Mouse (Mus musculus): ENCODE results near the gene 1700017D01Rik. TPM values are rescaled to one million over a fixed set of nuclear protein-coding genes. Genes with fewer than 3 reads are reported as not detected.

The 1700017D01Rik gene
- polyA plus RNA-seq (2012; rRNA removed), result not detected in 2 replicates

GRCm38 (mm10) chr19:11130776-11131175, at the start of gene 1700017D01Rik:
Gene 1700017D01Rik (minus strand): TSS chr19:11130876.

GRCm38 (mm10) chr19:11165172-11165571, 34.5 kb upstream of the 1700017D01Rik start, which contains the start of gene 1700025F22Rik:
Gene 1700025F22Rik (minus strand): TSS chr19:11165320.

GRCm38 (mm10) chr19:11080934-11081333, 49.7 kb downstream of the 1700017D01Rik start, which contains the start of gene Ms4a8a:
Gene Ms4a8a (minus strand): TSS chr19:11081102.

Other genes with a start within 250 kb of the 1700017D01Rik start
- gene Tmem109, start 248.9 kb downstream of the 1700017D01Rik start, polyA plus RNA-seq (2012; rRNA removed), result 76.2 and 84.3 TPM in 2 replicates
- 180 and 181 TPM in 2 replicates for gene Prpf19, start 235.6 kb downstream of the 1700017D01Rik start, polyA plus RNA-seq (2012; rRNA removed)
- gene Zp1, start 210.2 kb downstream of the 1700017D01Rik start, polyA plus RNA-seq (2012; rRNA removed), result 0.64 and 0.81 TPM in 2 replicates
- gene Ptgdr2, start 193.7 kb downstream of the 1700017D01Rik start, polyA plus RNA-seq (2012; rRNA removed), result 0.24 and 0.59 TPM in 2 replicates
- gene Ccdc86, start 181.6 kb downstream of the 1700017D01Rik start, polyA plus RNA-seq (2012; rRNA removed), result 3.9 and 5.6 TPM in 2 replicates
- gene Ms4a10, start 156.2 kb downstream of the 1700017D01Rik start, polyA plus RNA-seq (2012; rRNA removed), result 2.8 and 3.0 TPM in 2 replicates
- 0.06 and 0.16 TPM in 2 replicates for gene Ms4a15, start 137.6 kb downstream of the 1700017D01Rik start, polyA plus RNA-seq (2012; rRNA removed)
- 0.22 and 0.61 TPM in 2 replicates for gene Ms4a18, start 112.8 kb downstream of the 1700017D01Rik start, polyA plus RNA-seq (2012; rRNA removed)
- 591 and 756 TPM in 2 replicates for gene Ms4a8a, start 49.8 kb downstream of the 1700017D01Rik start, polyA plus RNA-seq (2012; rRNA removed)
- gene 1700025F22Rik, start 34.4 kb upstream of the 1700017D01Rik start, polyA plus RNA-seq (2012; rRNA removed), result not detected in 2 replicates
- gene Ms4a13, start 65.9 kb upstream of the 1700017D01Rik start, polyA plus RNA-seq (2012; rRNA removed), result not detected in 2 replicates
- gene Ms4a12, start 101.6 kb upstream of the 1700017D01Rik start, polyA plus RNA-seq (2012; rRNA removed), result 6.3 and 6.6 TPM in 2 replicates
- gene Ms4a1, start 135.4 kb upstream of the 1700017D01Rik start, polyA plus RNA-seq (2012; rRNA removed), result 0.20 and 0.52 TPM in 2 replicates
- not detected in 2 replicates for gene Ms4a5, start 153.0 kb upstream of the 1700017D01Rik start, polyA plus RNA-seq (2012; rRNA removed)
- gene Ms4a14, start 183.6 kb upstream of the 1700017D01Rik start, polyA plus RNA-seq (2012; rRNA removed), result 0.21 and 0.23 TPM in 2 replicates
- gene Ms4a7, start 205.3 kb upstream of the 1700017D01Rik start, polyA plus RNA-seq (2012; rRNA removed), result 3.5 and 4.3 TPM in 2 replicates
- 0.38 and 0.96 TPM in 2 replicates for gene Ms4a4a, start 244.6 kb upstream of the 1700017D01Rik start, polyA plus RNA-seq (2012; rRNA removed)

Measured in colon, adult 2 months (tissue).